Mouse (Mus musculus) intestine, embryonic 14.5 days (tissue): Measurements from ENCODE around the gene Myl12a. TPM values are rescaled to one million over a fixed set of nuclear protein-coding genes. Genes with fewer than 3 reads are reported as not detected.
A peak's percentile ranks its signal among the peaks of the same experiment; 100 is the strongest.

Experiments
- ATAC-seq: fragments of 200-750 bp; cut with Nextera tagmentation; replicated peaks from 2 replicates; pipeline ENCODE4 v1.8.0; 2017; ENCODE audit warnings: low read depth, moderate number of reproducible peaks, moderate TSS enrichment, moderate library complexity; ENCODE audit not compliant: low FRiP score, low TSS enrichment
- DNase-seq: peaks from one replicate; pipeline ENCODE4 v3.0.0-alpha.2; 2018; ENCODE audit warnings: low spot score
- H3K27ac ChIP-seq: fragments of 300-500 bp; sonication (generic); 2 replicates; pipeline ENCODE4 v1.5.1; 2014; ENCODE audit warnings: low read depth, mild to moderate bottlenecking, control low read depth
- H3K27me3 ChIP-seq: fragments of 300-500 bp; sonication (generic); replicated peaks from 2 replicates; pipeline ENCODE4 v1.6.1; 2014; ENCODE audit warnings: low read length, control low read depth; ENCODE audit not compliant: control insufficient read depth, insufficient read depth
- H3K36me3 ChIP-seq: fragments of 300-500 bp; sonication (generic); 2 replicates; pipeline ENCODE4 v1.6.1; 2014; ENCODE audit warnings: low read length, control low read depth; ENCODE audit not compliant: control insufficient read depth, insufficient read depth
- H3K4me1 ChIP-seq: fragments of 300-500 bp; sonication (generic); replicated peaks from 2 replicates; pipeline ENCODE4 v1.6.1; 2014; ENCODE audit warnings: low read length, control low read depth, mixed read lengths; ENCODE audit not compliant: control insufficient read depth, insufficient read depth
- H3K4me2 ChIP-seq: fragments of 300-500 bp; sonication (generic); 2 replicates; pipeline ENCODE4 v1.6.1; 2014; ENCODE audit warnings: low read length
- H3K4me3 ChIP-seq: fragments of 300-500 bp; sonication (generic); 2 replicates; pipeline ENCODE4 v1.5.1; 2014; ENCODE audit warnings: low read depth, low read length, control low read depth, mixed read lengths
- H3K9ac ChIP-seq: fragments of 300-500 bp; sonication (generic); 2 replicates; pipeline ENCODE4 v1.6.1; 2014; ENCODE audit warnings: mild to moderate bottlenecking, low read length
- H3K9me3 ChIP-seq: fragments of 300-500 bp; sonication (generic); 2 replicates; pipeline ENCODE4 v1.6.1; 2016; ENCODE audit warnings: low read length, control low read depth; ENCODE audit not compliant: control insufficient read depth
- WGBS: fragments of 180-500 bp; shearing (Covaris S2); extraction: QIAGEN DNeasy Blood & Tissue Kit; methylation state at CpG from one replicate; pipeline ENCODE4 v1.1.7; 2014; 5-methylcytosine and 5-hydroxymethylcytosine counted together
- polyA plus RNA-seq: library from polyadenylated mRNA; unstranded; fragments of >200 nt; fragmentation: Nextera tagmentation; extraction: Ambion mirVana; gene quantifications from 2 replicates; pipeline ENCODE4 v1.2.1, GENCODE M21; 2014

Gene Myl12a
- polyA plus RNA-seq, 1 experiment from 2014 or later = 536 TPM

DNA sequence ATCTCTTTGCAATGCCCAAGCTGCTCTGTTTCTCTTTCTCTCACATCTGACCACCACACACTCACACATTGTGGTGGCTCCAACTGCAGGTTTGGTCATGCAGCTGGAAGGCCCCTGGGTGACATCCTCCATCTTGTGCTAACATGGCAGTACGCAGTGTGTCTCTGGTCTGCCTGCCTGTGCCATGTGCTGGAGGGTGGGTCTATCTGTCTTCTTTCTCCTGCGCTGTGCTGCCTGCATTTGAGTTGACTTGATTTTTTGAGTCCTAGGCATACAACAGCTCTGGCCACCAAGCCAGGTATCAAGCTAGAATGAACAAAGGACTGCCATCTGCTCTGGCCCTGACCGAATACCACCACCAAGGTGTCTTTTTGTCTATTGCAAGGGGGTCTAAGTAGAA is 15.5 kb upstream of the Myl12a start:
- Histone ChIP-seq H3K27me3 (no peaks in the 10 kb centered on the region), H3K36me3 (no peaks in the 10 kb centered on the region), H3K4me3 (no peak overlapping the region), H3K9me3 (no peaks in the 10 kb centered on the region), H3K27ac (no peak overlapping the region), H3K4me1 (peaks cover 8% of the 10 kb centered on the region; the same call in 1 of the 2 replicates), H3K9ac (no peak overlapping the region), H3K4me2 (no peak overlapping the region)
- ATAC-seq = no peak
- WGBS = 93% methylated on average over 3 of the region's 3 CpGs
- no peak for DNase-seq

DNA sequence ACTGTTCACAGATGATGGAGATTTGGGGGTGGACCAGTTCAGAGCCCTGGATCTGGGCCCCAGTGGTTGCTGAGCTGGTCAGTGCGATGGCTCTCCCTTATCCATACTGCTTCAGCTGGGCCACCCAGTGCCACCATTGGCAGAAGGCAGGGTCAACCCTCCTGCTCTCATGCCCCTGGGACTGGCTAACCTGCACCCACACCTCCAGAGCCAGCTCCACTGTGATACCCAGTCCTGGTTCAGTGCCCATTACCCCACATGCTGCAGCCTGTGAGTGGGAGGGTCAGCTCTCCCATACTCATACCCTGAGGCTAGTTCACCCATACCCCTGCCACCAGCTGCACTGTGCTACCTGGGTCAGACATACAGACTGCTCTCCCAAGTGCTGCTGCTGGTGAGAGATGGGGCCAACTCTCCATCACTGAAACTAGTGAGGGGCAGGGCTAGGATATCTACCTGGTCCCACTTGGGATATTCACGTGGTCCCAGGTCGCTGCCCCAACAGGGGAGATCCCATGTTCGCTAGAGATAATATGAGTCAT is 14.8 kb upstream of the Myl12a start:
- Histone ChIP-seq H3K4me2 (no peak overlapping the region), H3K4me1 (peaks cover 8% of the 10 kb centered on the region; the same call in 1 of the 2 replicates), H3K9ac (no peak overlapping the region), H3K4me3 (no peak overlapping the region), H3K27me3 (no peaks in the 10 kb centered on the region), H3K27ac (no peak overlapping the region), H3K9me3 (no peaks in the 10 kb centered on the region), H3K36me3 (no peaks in the 10 kb centered on the region)
- DNase-seq (no peak), ATAC-seq (no peak)
- 95% methylated on average over 4 of the region's 4 CpGs for whole genome bisulfite sequencing

DNA sequence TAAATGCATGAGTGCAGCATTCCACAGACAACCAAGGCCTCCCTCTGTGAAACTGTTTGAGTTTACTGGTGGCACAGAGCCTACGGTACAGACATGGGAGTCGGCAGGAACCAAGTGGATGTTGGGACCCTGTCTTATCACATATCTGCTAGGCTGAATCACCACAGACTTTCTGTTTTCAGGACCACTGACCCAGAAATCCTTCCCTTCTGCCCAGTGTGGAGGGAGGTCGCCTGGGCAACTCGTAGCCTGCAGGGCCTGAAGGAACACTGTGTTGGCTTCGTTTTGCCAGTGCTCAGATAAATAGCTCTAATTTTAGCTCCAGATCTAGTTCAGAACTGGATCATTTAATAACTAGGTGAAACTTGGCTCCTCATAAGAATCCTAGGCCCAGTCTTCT is 12.2 kb upstream of the Myl12a start:
- DNase-seq (no peak), ATAC-seq (no peak)
- Histone ChIP-seq H3K9me3 (no peaks in the 10 kb centered on the region), H3K4me1 (peaks cover 8% of the 10 kb centered on the region; the same call in 1 of the 2 replicates), H3K27me3 (no peaks in the 10 kb centered on the region), H3K9ac (no peak overlapping the region), H3K4me3 (no peak overlapping the region), H3K4me2 (no peak overlapping the region), H3K27ac (no peak overlapping the region), H3K36me3 (no peaks in the 10 kb centered on the region)
- WGBS = 63% methylated on average over 5 of the region's 5 CpGs

DNA sequence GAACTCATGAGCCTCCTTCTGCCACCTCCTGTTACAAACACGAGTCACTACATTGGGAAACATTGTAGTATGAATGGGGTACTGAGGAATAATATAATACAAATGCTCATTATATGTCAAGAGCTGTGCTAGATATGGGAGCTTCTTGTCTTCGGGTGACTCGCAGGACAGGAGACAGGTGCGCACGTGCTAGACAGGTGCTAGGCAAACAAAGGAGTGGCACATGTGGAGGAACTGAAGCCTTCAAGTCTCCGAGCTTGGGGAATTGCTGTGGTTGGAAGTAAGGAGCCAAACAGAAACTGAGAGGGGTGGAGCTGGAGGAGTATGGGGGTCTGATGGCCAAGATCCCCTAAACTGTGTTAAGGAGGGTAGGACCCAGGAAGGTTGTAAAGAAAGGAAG is 10.4 kb upstream of the Myl12a start:
- DNase-seq (no peak), ATAC-seq (peak; percentile 45)
- Histone ChIP-seq H3K9ac (no peak overlapping the region), H3K9me3 (no peaks in the 10 kb centered on the region), H3K27ac (no peak overlapping the region), H3K4me1 (no peaks in the 10 kb centered on the region), H3K4me3 (no peak overlapping the region), H3K36me3 (no peaks in the 10 kb centered on the region), H3K27me3 (no peaks in the 10 kb centered on the region), H3K4me2 (no peak overlapping the region)
- WGBS = 72% methylated on average over 6 of the region's 6 CpGs

DNA sequence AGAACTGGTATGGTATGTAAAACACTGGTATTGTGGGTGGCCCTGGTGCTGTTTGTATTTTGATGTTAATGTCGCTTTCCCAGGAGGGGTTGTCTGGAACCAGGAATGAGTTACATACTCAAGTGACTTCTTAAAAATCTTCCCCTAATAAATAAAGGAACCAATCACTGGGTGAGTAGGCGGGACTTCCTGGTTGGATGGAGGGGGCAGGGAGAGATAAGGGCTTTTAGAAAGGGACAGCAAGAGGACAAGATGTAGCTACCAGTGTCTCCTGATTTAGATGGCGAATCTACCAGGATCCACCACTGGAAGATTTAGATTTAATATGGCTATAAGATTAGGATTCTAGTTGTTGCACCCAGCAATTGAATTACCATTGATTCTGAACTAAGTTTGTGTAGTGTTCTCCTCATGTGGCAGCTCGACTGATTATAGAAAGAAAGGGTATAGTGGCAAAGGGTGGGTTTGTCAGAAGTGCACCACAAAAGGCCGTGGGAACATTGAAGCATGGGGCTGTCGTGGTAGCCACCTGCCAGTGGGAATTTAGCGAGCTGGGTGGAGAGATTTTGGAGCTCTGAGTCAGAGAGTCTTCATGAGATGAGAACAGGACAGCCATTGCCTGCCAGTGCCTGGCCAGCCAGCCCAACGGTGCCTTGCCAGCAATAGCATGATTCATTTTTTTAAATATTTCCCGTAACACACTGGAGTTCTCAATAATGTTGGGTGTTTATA is 9.4 kb upstream of the Myl12a start:
- Histone ChIP-seq H3K4me1 (no peaks in the 10 kb centered on the region), H3K4me3 (no peak overlapping the region), H3K27ac (no peak overlapping the region), H3K4me2 (no peak overlapping the region), H3K36me3 (no peaks in the 10 kb centered on the region), H3K9ac (no peak overlapping the region), H3K27me3 (no peaks in the 10 kb centered on the region), H3K9me3 (no peaks in the 10 kb centered on the region)
- no peak for ATAC-seq
- WGBS = 84% methylated on average over 9 of the region's 9 CpGs
- no peak for DNase-seq

DNA sequence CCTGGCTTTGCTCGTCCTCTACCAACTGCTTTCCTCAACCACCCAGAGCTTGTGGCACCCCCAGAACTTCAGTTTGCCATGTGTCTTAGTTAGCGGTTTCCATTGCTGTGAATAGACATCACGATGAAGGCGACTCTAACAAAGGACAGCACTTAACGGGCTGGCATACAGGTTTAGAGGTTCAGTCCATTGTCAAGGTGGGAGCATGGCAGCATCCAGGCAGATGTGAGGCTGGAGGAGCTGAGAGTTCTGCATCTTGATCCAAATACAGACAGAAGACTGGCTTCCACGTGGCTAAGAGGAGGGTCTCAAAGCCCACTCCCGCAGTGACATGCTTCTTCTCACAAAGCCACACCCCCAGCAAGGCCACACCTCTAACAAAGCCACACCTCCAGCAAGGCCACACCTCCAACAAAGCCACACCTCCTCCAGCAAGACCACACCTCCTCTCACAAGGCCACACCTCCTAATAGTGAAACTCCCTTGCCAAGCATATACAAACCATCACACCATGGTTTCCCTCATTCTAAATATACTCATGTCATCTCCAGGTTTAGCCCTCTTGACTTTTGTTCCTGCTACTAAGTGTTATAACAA is 8.1 kb upstream of the Myl12a start:
- ATAC-seq (no peak), DNase-seq (no peak)
- Histone ChIP-seq H3K4me2 (no peak overlapping the region), H3K27me3 (no peaks in the 10 kb centered on the region), H3K9me3 (no peaks in the 10 kb centered on the region), H3K27ac (no peak overlapping the region), H3K4me1 (no peaks in the 10 kb centered on the region), H3K9ac (no peak overlapping the region), H3K4me3 (no peak overlapping the region), H3K36me3 (no peaks in the 10 kb centered on the region)
- WGBS = 58% methylated on average over 7 of the region's 7 CpGs

DNA sequence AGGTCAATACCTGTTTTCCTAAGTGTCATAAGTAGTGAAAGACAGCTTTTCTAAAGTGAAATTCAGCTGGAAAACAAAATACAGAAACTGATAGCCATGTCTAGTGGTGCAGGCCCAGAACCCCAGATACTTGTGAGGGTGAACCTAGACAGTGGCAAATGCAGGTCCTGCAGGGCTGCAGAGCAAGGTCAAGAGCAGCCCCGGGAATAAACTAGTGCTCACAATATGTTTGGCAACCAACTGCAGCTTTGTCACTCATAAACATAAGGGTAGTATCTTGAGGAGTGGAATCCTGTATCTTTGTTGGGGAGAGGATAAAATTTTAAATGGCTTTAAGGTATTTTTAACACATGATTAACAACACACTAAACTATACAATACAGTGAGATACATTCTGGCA is 7.1 kb upstream of the Myl12a start:
- no peak overlapping the region for H3K9ac ChIP-seq
- no peaks in the 10 kb centered on the region for H3K4me1 ChIP-seq
- H3K27ac ChIP-seq = no peak overlapping the region
- H3K4me2 ChIP-seq = no peak overlapping the region
- H3K4me3 ChIP-seq = no peak overlapping the region
- no peaks in the 10 kb centered on the region for H3K27me3 ChIP-seq
- no peak for DNase-seq
- no peak for ATAC-seq
- 68% methylated on average over 1 of the region's 1 CpGs for WGBS
- H3K9me3 ChIP-seq = no peaks in the 10 kb centered on the region
- H3K36me3 ChIP-seq = no peaks in the 10 kb centered on the region

DNA sequence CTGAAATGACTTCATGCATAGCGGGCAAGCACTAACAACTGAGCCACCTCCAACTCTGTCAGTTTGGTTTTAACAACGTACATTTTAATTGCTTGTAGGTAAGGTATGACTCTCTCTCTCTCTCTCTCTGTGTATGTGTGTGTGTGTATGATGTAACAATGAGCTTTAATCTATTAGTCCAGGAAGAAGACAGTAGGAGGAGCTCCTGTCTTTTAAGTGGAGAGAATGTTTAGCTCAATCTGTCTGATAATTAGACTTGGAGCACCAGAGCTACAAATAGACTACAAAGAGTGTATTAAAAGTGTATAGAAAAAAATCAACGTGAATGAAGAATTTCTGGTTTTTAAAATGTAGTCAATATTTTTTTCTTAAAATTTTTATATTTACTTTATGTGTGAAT is 6.0 kb upstream of the Myl12a start:
- Histone ChIP-seq H3K27me3 (no peaks in the 10 kb centered on the region), H3K27ac (no peak overlapping the region), H3K4me1 (peaks cover 5% of the 10 kb centered on the region; the same call in 1 of the 2 replicates), H3K4me3 (no peak overlapping the region), H3K9ac (no peak overlapping the region), H3K36me3 (no peaks in the 10 kb centered on the region), H3K9me3 (no peaks in the 10 kb centered on the region), H3K4me2 (no peak overlapping the region)
- 78% methylated on average over 3 of the region's 3 CpGs for WGBS
- no peak for DNase-seq
- ATAC-seq = no peak

DNA sequence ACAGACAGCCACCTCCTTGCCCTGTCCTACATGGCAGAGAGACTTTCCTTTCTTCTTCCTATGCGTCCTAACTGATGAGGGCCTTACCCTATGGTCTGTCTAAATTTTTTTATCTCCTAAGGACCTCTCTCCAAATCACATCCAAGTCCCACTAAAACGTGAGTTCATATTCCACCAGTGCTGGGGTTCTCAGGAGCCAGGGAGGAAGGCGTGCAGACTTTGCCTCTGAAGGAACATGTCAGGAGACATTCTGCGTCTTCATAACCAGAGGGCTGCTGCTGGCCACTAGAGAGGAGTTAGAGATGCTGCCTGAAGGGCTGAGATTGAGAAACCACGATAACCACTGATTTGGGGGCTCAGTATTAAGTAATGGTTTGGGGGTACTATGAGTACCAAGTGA is 4.3 kb upstream of the Myl12a start:
- no peaks in the 10 kb centered on the region for H3K27me3 ChIP-seq
- peaks cover 15% of the 10 kb centered on the region for H3K4me1 ChIP-seq
- H3K9ac ChIP-seq = no peak overlapping the region
- WGBS = 79% methylated on average over 5 of the region's 5 CpGs
- H3K36me3 ChIP-seq = no peaks in the 10 kb centered on the region
- H3K4me3 ChIP-seq = no peak overlapping the region
- H3K27ac ChIP-seq = no peak overlapping the region
- DNase-seq = no peak
- ATAC-seq = no peak
- H3K4me2 ChIP-seq = no peak overlapping the region
- no peaks in the 10 kb centered on the region for H3K9me3 ChIP-seq
